Mouse (Mus musculus): ENCODE data around the gene Pcna.
A peak's percentile ranks its signal among the peaks of the same experiment; 100 is the strongest.

The Pcna gene

DNA sequence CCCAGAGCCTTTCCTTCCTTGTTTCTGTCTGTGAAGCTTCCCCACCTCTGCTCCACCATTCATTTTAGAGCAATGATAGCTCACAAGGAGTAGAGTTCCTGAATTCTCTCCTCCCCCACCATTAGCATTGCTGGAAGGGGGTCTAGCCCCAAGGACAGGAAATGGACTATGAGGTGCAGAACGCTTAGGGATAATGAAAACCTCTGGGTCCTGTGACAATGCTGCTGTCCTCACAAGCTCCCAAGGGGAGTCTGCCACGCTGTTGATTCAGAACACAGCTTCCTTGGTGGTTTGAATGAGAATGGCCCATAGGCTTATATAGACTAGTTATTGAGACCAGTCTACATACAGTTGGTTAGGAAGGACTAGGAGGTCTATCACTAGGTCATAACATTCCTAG, 17.8 kb downstream of the Pcna start:
- DNase-seq (ENCODE audit: low spot score in 2 of 2) = no peak

DNA sequence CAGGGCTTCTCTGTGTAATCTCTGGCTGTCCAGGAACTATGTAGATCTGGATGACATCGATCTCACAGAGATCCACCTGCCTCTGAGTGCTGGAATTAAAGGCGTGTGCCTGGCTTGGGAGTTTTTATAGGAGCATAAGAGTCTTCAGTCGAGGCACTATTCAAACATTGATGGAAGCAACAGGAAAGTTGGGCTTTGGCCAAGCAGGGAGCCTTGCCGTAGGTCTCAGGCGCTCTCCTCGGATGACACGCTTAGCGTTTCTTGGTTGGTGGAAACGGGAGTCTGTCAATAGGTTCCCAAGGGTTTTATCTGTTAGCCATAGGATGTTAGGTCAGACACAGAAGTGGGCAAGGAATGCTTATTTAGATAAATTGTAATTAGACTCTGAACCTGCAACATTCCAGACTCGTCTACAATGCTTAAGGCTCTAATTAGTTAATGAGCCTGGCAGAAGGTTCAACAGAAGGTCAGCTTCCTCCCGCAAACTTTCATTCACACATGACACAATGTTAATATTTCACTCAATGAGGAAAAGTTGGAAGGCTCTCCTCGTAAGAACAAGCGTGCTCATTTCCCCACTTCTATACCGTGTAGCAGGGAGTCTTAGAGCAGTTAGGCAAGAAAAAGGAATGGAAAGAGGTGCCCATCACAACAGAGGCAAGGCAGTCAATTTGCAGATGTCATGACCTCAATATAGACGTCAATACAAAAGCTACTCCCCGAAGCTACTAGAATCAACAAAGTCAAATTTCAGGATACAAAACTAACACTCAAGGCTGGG, 18.9 kb downstream of the Pcna start:
- no peak for DNase-seq (ENCODE audit: low spot score in 2 of 2)

DNA sequence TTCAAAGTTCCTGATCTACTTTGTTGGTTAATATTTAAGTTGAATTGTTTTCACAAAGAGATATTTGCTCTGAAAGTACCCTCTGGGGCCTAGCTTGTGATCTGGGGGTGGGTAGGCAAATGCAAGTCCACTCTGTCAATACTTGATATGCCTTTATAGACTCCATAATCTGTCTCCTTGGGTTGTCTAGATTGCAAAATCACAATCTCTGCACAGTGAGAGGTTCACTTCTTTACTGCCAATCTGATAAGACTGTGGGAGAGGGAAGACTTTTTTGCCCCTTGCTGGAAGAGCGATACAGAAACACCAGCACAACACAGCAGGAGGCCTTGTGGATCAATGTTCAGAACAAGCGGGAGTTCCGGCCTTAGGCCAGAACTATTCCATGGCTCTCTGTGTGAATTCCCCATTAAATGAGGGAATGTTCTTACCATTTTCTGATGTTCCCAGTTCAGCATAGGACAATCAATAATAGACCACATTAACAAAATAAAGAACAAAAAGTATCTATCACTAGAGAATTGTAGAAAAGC, 20.6 kb downstream of the Pcna start:
- DNase-seq (ENCODE audit: low spot score in 2 of 2) = no peak

DNA sequence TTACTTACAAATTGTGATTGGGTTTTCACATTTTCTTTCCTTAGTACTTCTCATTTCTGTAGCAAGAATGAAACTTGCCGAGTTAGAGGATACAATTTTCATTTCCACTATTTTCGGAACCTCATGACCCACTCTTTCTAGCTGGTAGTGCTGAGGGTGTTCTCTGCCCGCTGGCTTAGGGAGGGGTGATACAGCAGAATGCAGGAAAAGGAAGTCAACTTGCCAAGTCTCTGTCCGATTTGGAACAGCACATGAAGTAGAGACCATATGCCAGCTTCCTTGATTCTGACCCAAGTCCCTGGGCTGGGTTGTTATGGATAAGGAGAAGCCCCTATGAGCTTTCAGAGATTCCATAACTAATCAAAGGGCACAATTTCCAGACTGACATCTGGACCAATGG, 28.8 kb downstream of the Pcna start:
- no peak for DNase-seq (ENCODE audit: low spot score in 2 of 2)

DNA sequence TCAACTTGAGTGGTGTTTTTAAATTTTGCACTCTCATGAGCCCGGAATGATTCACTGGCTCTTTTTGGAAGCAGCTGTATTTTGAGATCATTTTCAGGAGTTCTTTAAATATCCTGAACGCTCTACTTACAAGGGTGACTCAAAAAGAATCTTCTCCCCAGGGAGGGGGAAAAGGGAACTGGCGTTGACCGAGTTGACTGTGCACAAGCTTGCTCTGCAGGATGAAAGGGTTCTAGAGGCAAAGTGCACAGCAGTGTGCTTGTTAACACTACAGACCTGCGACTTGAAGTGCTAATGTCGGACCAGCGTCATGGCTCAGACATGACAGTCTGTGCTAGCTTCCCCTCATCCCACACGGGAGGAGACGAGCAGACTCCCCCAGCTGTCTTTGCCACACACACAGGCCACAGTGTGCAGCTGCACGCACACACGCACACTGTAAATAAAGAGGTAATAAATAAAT, 31.5 kb downstream of the Pcna start:
- DNase-seq (ENCODE audit: low spot score in 2 of 2) = no peak

DNA sequence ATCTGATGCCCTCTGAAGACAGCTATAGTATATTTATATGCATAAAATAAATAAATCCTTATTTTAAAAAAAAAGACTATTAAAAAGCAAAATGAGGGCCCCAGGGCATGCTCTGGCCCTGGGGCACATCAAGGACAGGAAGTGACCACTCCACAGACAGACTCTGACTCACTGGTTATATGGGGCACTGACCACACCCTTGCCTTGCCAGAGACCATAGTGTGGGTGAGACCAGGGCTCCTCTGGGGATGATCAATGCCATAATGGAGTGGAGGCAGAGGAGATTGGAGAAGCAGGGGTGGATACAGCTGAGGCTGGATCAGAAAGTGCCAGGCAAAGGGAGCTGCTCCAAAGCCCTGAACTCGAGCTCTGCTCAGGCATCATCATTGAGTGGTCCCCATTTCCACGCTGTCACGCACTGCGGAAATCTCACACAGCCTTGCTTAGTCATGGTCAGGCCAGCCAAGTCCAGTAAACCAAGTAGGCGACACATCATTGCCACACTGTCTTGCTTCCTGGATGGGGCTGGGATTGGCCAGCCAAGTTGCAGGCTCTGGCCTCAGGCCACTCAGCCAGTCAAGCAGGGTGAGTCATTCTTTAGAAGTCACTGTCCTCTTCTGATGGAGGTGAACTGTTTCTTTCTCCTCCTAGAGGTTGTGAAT, 41.0 kb downstream of the Pcna start:
- peak; percentile 11 to 50 for DNase-seq (ENCODE audit: low spot score in 2 of 2)

DNA sequence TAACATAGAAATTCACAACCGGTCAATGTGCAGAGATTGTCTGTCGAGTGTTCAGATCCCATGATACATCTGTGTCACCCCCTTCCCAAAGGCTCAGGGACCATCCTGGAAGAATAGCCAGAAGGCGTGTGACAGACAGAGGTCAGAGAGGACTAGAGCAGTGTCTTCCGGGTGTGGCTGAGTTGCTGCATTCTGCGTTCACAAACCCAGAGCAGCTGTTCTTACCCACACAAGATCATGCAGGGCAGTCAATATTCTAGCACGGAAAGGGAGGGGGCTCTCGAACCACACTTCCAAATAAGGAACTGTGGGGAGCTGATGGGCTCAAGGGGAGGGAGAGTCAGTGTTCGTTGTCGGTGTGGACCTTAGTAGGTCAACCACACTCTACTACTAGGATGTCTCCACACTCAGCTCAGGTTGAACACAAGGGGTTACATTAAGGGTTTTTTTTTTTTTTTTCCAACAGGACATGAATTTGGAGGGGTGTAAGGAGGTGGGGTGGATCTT, 42.3 kb downstream of the Pcna start:
- DNase-seq (ENCODE audit: low spot score in 2 of 2) = no peak

DNA sequence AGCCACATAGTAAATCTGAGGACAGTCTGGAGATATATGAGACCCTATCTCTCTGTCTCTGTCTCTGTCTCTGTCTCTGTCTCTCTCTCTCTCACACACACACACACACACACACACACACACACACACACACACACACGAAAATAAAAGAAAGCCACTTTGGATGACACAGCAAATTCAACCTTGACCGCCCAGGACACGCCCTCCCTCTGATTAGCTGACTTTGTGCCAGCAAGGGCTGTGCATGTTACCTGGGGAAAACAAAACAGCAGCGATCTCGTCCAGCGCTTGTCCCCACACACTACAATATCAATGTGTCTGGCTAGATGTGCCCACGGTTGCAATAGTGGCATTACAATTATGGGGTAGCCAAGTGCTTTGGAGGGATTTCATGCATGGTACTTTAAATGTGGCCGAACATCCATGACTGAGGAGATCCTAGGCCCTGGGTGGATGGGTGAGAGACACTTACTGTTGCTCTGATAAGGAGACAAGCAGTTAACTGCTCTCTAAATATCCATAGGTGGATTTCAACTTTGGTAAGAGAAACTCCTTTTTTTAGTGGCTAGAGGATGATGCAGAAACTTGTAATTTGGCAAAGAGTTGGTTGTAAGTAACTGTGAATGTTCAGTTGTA, 44.8 kb downstream of the Pcna start:
- DNase-seq (ENCODE audit: low spot score in 2 of 2) = peak in 1 of 2 experiments; percentile 25

DNA sequence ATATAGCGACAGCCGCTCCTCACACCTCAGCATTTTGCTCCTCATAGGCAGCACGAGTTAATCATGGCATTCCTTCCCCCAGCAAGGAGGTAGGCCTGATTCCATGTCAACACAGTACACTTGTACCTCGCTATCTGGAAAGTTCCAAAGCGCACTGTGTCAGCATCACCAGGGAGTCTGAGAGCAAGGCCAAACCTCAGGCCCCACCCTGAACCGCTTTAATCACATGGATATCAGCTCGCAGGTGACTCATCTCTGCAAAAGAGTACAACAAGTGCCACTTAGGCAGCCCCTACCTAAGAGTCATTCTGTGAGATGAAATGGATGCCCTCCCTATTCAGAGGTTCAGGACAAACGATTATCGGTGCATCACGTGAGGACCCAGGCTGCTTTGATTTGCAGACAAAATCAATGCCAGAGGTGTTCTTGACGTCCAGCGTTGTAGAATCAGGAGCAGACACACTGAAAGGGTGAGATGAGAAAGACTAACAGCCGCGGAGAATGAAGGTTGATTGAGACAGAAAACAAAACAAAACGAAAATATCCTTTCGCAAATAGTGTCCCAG, 46.7 kb downstream of the Pcna start:
- no peak for DNase-seq (ENCODE audit: low spot score in 2 of 2)

DNA sequence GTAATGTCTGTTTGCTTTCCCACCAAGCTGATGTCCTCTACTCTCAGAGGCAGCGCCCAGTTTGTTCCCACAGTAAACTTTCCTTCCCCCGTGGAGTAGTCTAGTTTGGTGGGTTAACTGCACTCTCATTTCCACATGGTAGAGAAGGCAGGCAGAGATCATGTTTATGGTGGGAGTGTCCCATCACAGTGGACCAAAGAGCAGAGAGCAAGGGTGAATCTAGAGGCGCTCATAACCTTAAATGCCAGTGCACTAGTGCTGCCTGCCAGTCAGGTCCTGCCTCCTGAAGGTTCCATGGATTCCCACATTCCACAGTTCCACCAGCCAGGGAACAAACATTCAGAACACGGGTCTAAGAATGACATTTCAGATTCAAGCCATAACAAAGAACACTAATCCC, 47.6 kb downstream of the Pcna start:
- no peak for DNase-seq (ENCODE audit: low spot score in 2 of 2)

DNA sequence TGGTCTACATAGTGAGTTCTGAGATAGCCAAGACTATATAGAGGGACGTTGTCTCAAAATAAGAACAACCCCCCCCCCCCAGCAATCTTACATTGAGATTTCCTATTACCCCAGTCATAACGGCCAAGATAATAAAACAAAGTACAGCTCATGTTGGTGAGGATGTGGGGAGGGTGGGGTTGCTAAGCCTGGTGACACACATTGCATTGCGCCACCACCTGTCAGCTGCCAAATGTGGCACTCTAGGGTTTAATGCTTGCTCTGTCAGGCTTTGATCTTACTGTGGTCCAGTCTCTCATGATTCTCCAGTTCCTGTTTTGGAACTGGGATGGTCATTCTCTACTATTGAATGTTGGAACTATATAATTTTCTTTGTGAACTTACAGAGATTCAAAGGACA, 49.3 kb downstream of the Pcna start:
- DNase-seq (ENCODE audit: low spot score in 2 of 2) = no peak

DNA sequence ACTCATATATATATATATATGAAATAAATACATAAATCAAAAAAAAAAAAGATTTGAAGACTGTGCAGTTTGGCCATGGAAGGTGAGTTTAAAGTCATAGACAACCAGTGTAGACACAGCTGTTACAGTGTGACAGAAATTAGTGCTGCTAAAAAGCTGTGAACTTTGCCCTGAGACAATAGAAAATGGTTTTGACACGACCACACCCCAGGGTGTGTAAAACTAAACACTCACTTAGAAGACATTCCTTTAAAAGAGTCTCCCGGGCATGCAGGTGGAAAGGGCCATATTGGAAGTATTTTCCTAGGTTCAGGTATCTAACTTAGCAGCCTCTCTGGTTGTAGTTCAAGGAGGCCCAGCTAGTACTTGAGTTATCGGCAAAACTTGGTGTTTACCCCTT, 49.9 kb downstream of the Pcna start:
- no peak for DNase-seq (ENCODE audit: low spot score in 2 of 2)
